Mouse (Mus musculus): ENCODE measurements around the gene Gm42688. TPM values are rescaled to one million over a fixed set of nuclear protein-coding genes. Genes with fewer than 3 reads are reported as not detected.
A peak's percentile ranks its signal among the peaks of the same experiment; 100 is the strongest.

Gm42688 gene
- total and polyA plus RNA-seq, 3 experiments = 1.2 to 1.6 (median 1.3) TPM

- TF ChIP-seq ETS1 (conservative IDR thresholded peaks at IDR 0.05; ENCODE audit: low read depth, low read length) = no peak
- no peak for TF ChIP-seq CTCF (conservative IDR thresholded peaks at IDR 0.05 in 1 of 2, IDR thresholded peaks at IDR 0.05 in 1 of 2; ENCODE audit: low read depth in 2 of 2, low read length in 2 of 2)
- 0 out of 2 replicates have a peak, but pooled peaks have one; percentile 12 for TF ChIP-seq ELF1 (IDR thresholded peaks at IDR 0.05; ENCODE audit: low read depth, low read length)
- TF ChIP-seq MAX (IDR thresholded peaks at IDR 0.05; ENCODE audit: low read length) = peak; percentile 66
- TF ChIP-seq CHD1 (IDR thresholded peaks at IDR 0.05; ENCODE audit: low read depth, low read length) = no peak
- 0 out of 2 replicates have a peak, but pooled peaks have one; percentile 2 for TF ChIP-seq MYC (IDR thresholded peaks at IDR 0.05; ENCODE audit: low read depth, low read length)
- TF ChIP-seq USF2 (conservative IDR thresholded peaks at IDR 0.05; ENCODE audit: low read depth, low read length) = no peak
- TF ChIP-seq UBTF (IDR thresholded peaks at IDR 0.05; ENCODE audit: low read depth, low read length) = peak; percentile 58; the same call in 1 of the 2 replicates
- TF ChIP-seq RCOR1 (conservative IDR thresholded peaks at IDR 0.05; ENCODE audit: low read depth, low read length) = no peak
- no peak; the same call in none of the 2 replicates for TF ChIP-seq SIN3A (IDR thresholded peaks at IDR 0.05; ENCODE audit: low read length)
These were observed 19.8 kb downstream of the Gm42688 start, which contains the start of gene Wbp1 (continued) for GRCm38 (mm10) chr6:83120930-83121862.

GRCm38 (mm10) chr6:83121863-83122710 lies 20.7 kb downstream of the Gm42688 start:
- no peak for DNase-seq (ENCODE audit: extremely low read depth)
- Histone ChIP-seq H3K9ac (ENCODE audit: insufficient read depth, low read depth) (peak overlapping the region; percentile 46; the same call in 1 of the 2 replicates), H3K9me3 (replicated peaks; ENCODE audit: low read length) (no peaks in the 10 kb centered on the region), H3K27me3 (replicated peaks) (no peaks in the 10 kb centered on the region), H3K4me1 (ENCODE audit: control insufficient read depth in 1 of 2, insufficient read depth in 2 of 2) (peaks cover 21 to 70% of the 10 kb centered on the region in 2 experiments), H3K4me3 (replicated peaks in 1 of 3; ENCODE audit: low read depth in 2 of 3, low read length in 2 of 3, poor library complexity in 1 of 3) (peak overlapping the region; percentile 59 to 67 (median 63)), H3K36me3 (replicated peaks in 1 of 2; ENCODE audit: control insufficient read depth in 1 of 2, insufficient read depth in 1 of 2, low read length in 1 of 2) (peaks cover 15 to 32% of the 10 kb centered on the region in 2 experiments), H3K4me2 (ENCODE audit: insufficient read depth, low read depth, poor library complexity, severe bottlenecking) (peak overlapping the region; percentile 81), H3K27ac (ENCODE audit: insufficient read depth, low read depth) (0 out of 2 replicates have a peak overlapping the region, but pooled peaks have one; percentile 5), H3K79me2 (replicated peaks; ENCODE audit: control insufficient read depth, extremely low read depth, insufficient read depth, poor library complexity, severe bottlenecking) (no peaks in the 10 kb centered on the region)
- TF ChIP-seq ZC3H11A (IDR thresholded peaks at IDR 0.05; ENCODE audit: low read depth, low read length) (no peak), POLR2AphosphoS2 (IDR thresholded peaks at IDR 0.05; ENCODE audit: low read depth, low read length) (no peak), EP300 (IDR thresholded peaks at IDR 0.05; ENCODE audit: low read length) (no peak), PAX5 (IDR thresholded peaks at IDR 0.05; ENCODE audit: low read length) (no peak), MAFK (IDR thresholded peaks at IDR 0.05; ENCODE audit: insufficient replicate concordance, low read length) (no peak), GABPA (IDR thresholded peaks at IDR 0.05; ENCODE audit: insufficient replicate concordance, low read depth, low read length) (no peak), CHD1 (IDR thresholded peaks at IDR 0.05; ENCODE audit: low read depth, low read length) (no peak), TBP (conservative IDR thresholded peaks at IDR 0.05; ENCODE audit: low read depth, low read length) (no peak), MAX (IDR thresholded peaks at IDR 0.05; ENCODE audit: low read length) (no peak), ELF1 (IDR thresholded peaks at IDR 0.05; ENCODE audit: low read depth, low read length) (no peak), JUN (IDR thresholded peaks at IDR 0.05; ENCODE audit: insufficient read depth, low read depth, low read length) (no peak), MEF2A (IDR thresholded peaks at IDR 0.05; ENCODE audit: borderline replicate concordance, low read depth, low read length) (no peak), SIN3A (IDR thresholded peaks at IDR 0.05; ENCODE audit: low read length) (no peak), USF1 (IDR thresholded peaks at IDR 0.05; ENCODE audit: low read depth, low read length) (no peak), USF2 (conservative IDR thresholded peaks at IDR 0.05; ENCODE audit: low read depth, low read length) (no peak)
- in situ Hi-C loops (cut with MboI; ENCODE audit: low pct_ligation_motif_present, low pct_unique_long_range_greater_than_20kb, low sequenced_read_pairs) = no loop called here
- dilution Hi-C loops (cut with MboI; ENCODE audit: extremely low pct_ligation_motif_present, extremely low pct_unique_long_range_greater_than_20kb, low sequenced_read_pairs) = no loop called here
